Mouse (Mus musculus): ENCODE results near the gene Zfp697.
"Not testable (repeated sequence)": the region's sequence is repeated elsewhere in the genome, so short reads cannot be mapped to it uniquely, and the experiment has no call there.

Gene Zfp697

GRCm38 (mm10) chr3:98416426-98417250 is 34.4 kb downstream of the Zfp697 start:
- in situ Hi-C loops (cut with MboI, MseI) = no loop called here

- in situ Hi-C loops (cut with MboI, MseI) = no loop called here
Observed at GRCm38 (mm10) chr3:98417328-98417727, 35.1 kb downstream of the Zfp697 start.

- in situ Hi-C loops (cut with MboI, MseI) = no loop called here
Observed at GRCm38 (mm10) chr3:98418991-98419785, 36.9 kb downstream of the Zfp697 start.

GRCm38 (mm10) chr3:98419786-98420070 is 37.5 kb downstream of the Zfp697 start:
- in situ Hi-C loops (cut with MboI, MseI) = no loop called here

GRCm38 (mm10) chr3:98422926-98423325 is 40.7 kb downstream of the Zfp697 start:
- in situ Hi-C loops (cut with MboI, MseI) = no loop called here

- in situ Hi-C loops (cut with MboI, MseI) = no loop called here
Observed at GRCm38 (mm10) chr3:98426749-98427148, 44.5 kb downstream of the Zfp697 start.

GRCm38 (mm10) chr3:98427260-98427599 is 45.0 kb downstream of the Zfp697 start:
- in situ Hi-C loops (cut with MboI, MseI) = no loop called here

GRCm38 (mm10) chr3:98427600-98428448 is 45.6 kb downstream of the Zfp697 start:
- in situ Hi-C loops (cut with MboI, MseI) = no loop called here

GRCm38 (mm10) chr3:98428449-98428775 is 46.2 kb downstream of the Zfp697 start:
- in situ Hi-C loops (cut with MboI, MseI) = no loop called here

GRCm38 (mm10) chr3:98428928-98429525 is 46.8 kb downstream of the Zfp697 start:
- in situ Hi-C loops (cut with MboI, MseI) = no loop called here

- in situ Hi-C loops (cut with MboI, MseI) = no loop called here
Observed at GRCm38 (mm10) chr3:98434088-98434816, 52.0 kb downstream of the Zfp697 start.

- in situ Hi-C loops (cut with MboI, MseI) = no loop called here
Observed at GRCm38 (mm10) chr3:98435030-98435429, 52.8 kb downstream of the Zfp697 start.

- in situ Hi-C loops (cut with MboI, MseI) = loop anchor here (5.0 to 10.0 kb wide), 4 partner anchors 53 to 210 kb away; no protein-coding TSS in a partner anchor
Observed at GRCm38 (mm10) chr3:98442245-98442644, 60.0 kb downstream of the Zfp697 start.

- in situ Hi-C loops (cut with MboI, MseI) = loop anchor here (5.0 to 10.0 kb wide), 4 partner anchors 52 to 211 kb away; no protein-coding TSS in a partner anchor
Observed at GRCm38 (mm10) chr3:98443149-98443779, 61.0 kb downstream of the Zfp697 start.

- in situ Hi-C loops (cut with MboI, MseI) = loop anchor here (5.0 to 10.0 kb wide), 4 partner anchors 51 to 212 kb away; no protein-coding TSS in a partner anchor
Observed at GRCm38 (mm10) chr3:98443924-98444323, 61.7 kb downstream of the Zfp697 start.

GRCm38 (mm10) chr3:98453786-98454185 is 71.5 kb downstream of the Zfp697 start:
- in situ Hi-C loops (cut with MboI, MseI) = not testable (repeated sequence)

GRCm38 (mm10) chr3:98457026-98457425 is 74.8 kb downstream of the Zfp697 start, which contains the start of gene Gm4450:
Gene Gm4450, minus strand, starts transcription at chr3:98457126.
- in situ Hi-C loops (cut with MboI, MseI) = not testable (repeated sequence)

- in situ Hi-C loops (cut with MboI, MseI) = loop anchor here (5.0 kb wide), 2 partner anchors 53 to 108 kb away; no protein-coding TSS in a partner anchor
Observed at GRCm38 (mm10) chr3:98469323-98469722, 87.1 kb downstream of the Zfp697 start.

- in situ Hi-C loops (cut with MboI, MseI) = not testable (repeated sequence)
Observed at GRCm38 (mm10) chr3:98471057-98471456, 88.8 kb downstream of the Zfp697 start.

GRCm38 (mm10) chr3:98471499-98471898 is 89.2 kb downstream of the Zfp697 start:
- in situ Hi-C loops (cut with MboI, MseI) = not testable (repeated sequence)

All from regulatory T cell (primary cell).